Mouse (Mus musculus): ENCODE results near the gene Rab5b.
"Not testable (repeated sequence)": the region's sequence is repeated elsewhere in the genome, so short reads cannot be mapped to it uniquely, and the experiment has no call there.

The Rab5b gene

GRCm38 (mm10) chr10:128695992-128696807 is at the start of gene Rab5b:
Gene Rab5b (minus strand): TSS chr10:128696264.
- DNase-seq: peak; percentile 94

- DNase-seq: no peak
Measured at GRCm38 (mm10) chr10:128744680-128745601, 48.9 kb upstream of the Rab5b start, which contains the start of gene Dgka. Gene Dgka (minus strand): TSS chr10:128744855.

GRCm38 (mm10) chr10:128744211-128744610 is 48.1 kb upstream of the Rab5b start:
- DNase-seq: no peak

GRCm38 (mm10) chr10:128743791-128744191 is 47.7 kb upstream of the Rab5b start:
- peak; percentile 28 for DNase-seq

GRCm38 (mm10) chr10:128743235-128743634 is 47.2 kb upstream of the Rab5b start:
- no peak for DNase-seq

GRCm38 (mm10) chr10:128742616-128743015 is 46.6 kb upstream of the Rab5b start:
- DNase-seq: no peak

GRCm38 (mm10) chr10:128740296-128740695 is 44.2 kb upstream of the Rab5b start:
- DNase-seq: no peak

- no peak for DNase-seq
Measured at GRCm38 (mm10) chr10:128737435-128737834, 41.4 kb upstream of the Rab5b start.

GRCm38 (mm10) chr10:128731992-128732391 is 35.9 kb upstream of the Rab5b start:
- DNase-seq: no peak

- DNase-seq: peak; percentile 76
Measured at GRCm38 (mm10) chr10:128731002-128731433, 35.0 kb upstream of the Rab5b start.

GRCm38 (mm10) chr10:128728059-128728458 is 32.0 kb upstream of the Rab5b start:
- DNase-seq: no peak

- not testable (repeated sequence) for DNase-seq
Measured at GRCm38 (mm10) chr10:128725466-128725865, 29.4 kb upstream of the Rab5b start.

- DNase-seq: no peak
Measured at GRCm38 (mm10) chr10:128715559-128716537, 19.8 kb upstream of the Rab5b start.

- not testable (repeated sequence) for DNase-seq
Measured at GRCm38 (mm10) chr10:128711318-128711717, 15.3 kb upstream of the Rab5b start.

- no peak for DNase-seq
Measured at GRCm38 (mm10) chr10:128705317-128705693, 9.2 kb upstream of the Rab5b start.

- DNase-seq: peak; percentile 83
Measured at GRCm38 (mm10) chr10:128704491-128705316, 8.6 kb upstream of the Rab5b start, which contains the start of gene Cdk2. Gene Cdk2 (minus strand): TSS chr10:128705031.

GRCm38 (mm10) chr10:128703895-128704294 is 7.8 kb upstream of the Rab5b start, which contains the start of gene Pmel:
Gene Pmel (plus strand): TSS chr10:128704195.
- DNase-seq: no peak

GRCm38 (mm10) chr10:128702328-128703007 is 6.4 kb upstream of the Rab5b start:
- no peak for DNase-seq

- no peak for DNase-seq
Measured at GRCm38 (mm10) chr10:128700712-128701111, 4.6 kb upstream of the Rab5b start.

- DNase-seq: no peak
Measured at GRCm38 (mm10) chr10:128699611-128700010, 3.5 kb upstream of the Rab5b start.

GRCm38 (mm10) chr10:128699006-128699405 is 2.9 kb upstream of the Rab5b start:
- DNase-seq: peak; percentile 22
